Mouse (Mus musculus) thymus, adult 2 months (tissue): Measurements from ENCODE around the gene Ehf.

Experiments used
- CTCF ChIP-seq: fragments of 200-500 bp; IDR thresholded peaks from 2 replicates; pipeline ENCODE4 v1.5.1; 2012; ENCODE audit warnings: mild to moderate bottlenecking, control low read depth, low read length, moderate library complexity, borderline replicate concordance; ENCODE audit not compliant: control insufficient read depth, poor library complexity, insufficient read depth; ENCODE audit errors: extremely low read depth
- POLR2A ChIP-seq: fragments of 200-500 bp; IDR thresholded peaks from 2 replicates; pipeline ENCODE4 v1.6.1; 2012; ENCODE audit warnings: mild to moderate bottlenecking, low read length, control low read depth, moderate library complexity; ENCODE audit not compliant: control insufficient read depth, poor library complexity, insufficient read depth; ENCODE audit errors: extremely low read depth

- no peak for TF ChIP-seq POLR2A
- no peak for TF ChIP-seq CTCF
Measured at GRCm38 (mm10) chr2:103322171-103322570, 19.1 kb upstream of the Ehf start.
